Mouse (Mus musculus) heart, postnatal 0 days (tissue): Measurements from ENCODE around the gene Srm. TPM values are rescaled to one million over a fixed set of nuclear protein-coding genes. Genes with fewer than 3 reads are reported as not detected.
A peak's percentile ranks its signal among the peaks of the same experiment; 100 is the strongest.

Experiments used
- ATAC-seq: fragments of 200-750 bp; cut with Nextera tagmentation; 2 replicates; pipeline ENCODE4 v1.8.0; 2017; ENCODE audit warnings: low read depth, moderate number of reproducible peaks, moderate library complexity; ENCODE audit not compliant: insufficient read depth
- DNase-seq: peaks from one replicate; pipeline ENCODE4 v3.0.0-alpha.2; 2016; ENCODE audit warnings: low spot score
- H3K27ac ChIP-seq: fragments of 300-500 bp; sonication (generic); 2 replicates; pipeline ENCODE4 v1.5.1; 2014; ENCODE audit warnings: low read depth, mild to moderate bottlenecking
- H3K27me3 ChIP-seq: fragments of 300-500 bp; sonication (generic); 2 replicates; pipeline ENCODE4 v1.6.1; 2014; ENCODE audit warnings: low read length, mixed read lengths; ENCODE audit not compliant: control insufficient read depth, insufficient read depth
- H3K36me3 ChIP-seq: fragments of 300-500 bp; sonication (generic); replicated peaks from 2 replicates; pipeline ENCODE4 v1.6.1; 2014; ENCODE audit warnings: low read length, mixed read lengths; ENCODE audit not compliant: control insufficient read depth, insufficient read depth
- H3K4me1 ChIP-seq: fragments of 300-500 bp; sonication (generic); 2 replicates; pipeline ENCODE4 v1.6.1; 2014; ENCODE audit warnings: antibody characterized with exemption; ENCODE audit not compliant: control insufficient read depth, insufficient read depth
- H3K4me2 ChIP-seq: fragments of 300-500 bp; sonication (generic); 2 replicates; pipeline ENCODE4 v1.6.1; 2014; ENCODE audit warnings: low read depth, mild to moderate bottlenecking, low read length, moderate library complexity
- H3K4me3 ChIP-seq: fragments of 300-500 bp; sonication (generic); 2 replicates; pipeline ENCODE4 v1.5.1; 2014; ENCODE audit warnings: low read depth, low read length
- H3K9ac ChIP-seq: fragments of 300-500 bp; sonication (generic); replicated peaks from 2 replicates; pipeline ENCODE4 v1.6.1; 2014; ENCODE audit warnings: low read depth, low read length, mixed read lengths
- H3K9me3 ChIP-seq: fragments of 300-500 bp; sonication (generic); replicated peaks from 2 replicates; pipeline ENCODE4 v1.6.1; 2016; ENCODE audit warnings: low read length; ENCODE audit not compliant: control insufficient read depth
- CTCF ChIP-seq: IDR thresholded peaks from 2 replicates; pipeline ENCODE4 v1.5.1; 2016; ENCODE audit warnings: antibody characterized with exemption, control low read depth, low read depth
- EP300 ChIP-seq: IDR thresholded peaks from 2 replicates; pipeline ENCODE4 v1.6.1; 2016; ENCODE audit warnings: antibody characterized with exemption, low read depth
- WGBS: fragments of 180-500 bp; shearing (Covaris S2); extraction: QIAGEN DNeasy Blood & Tissue Kit; methylation state at CpG from one replicate; pipeline ENCODE4 v1.1.7; 2014; 5-methylcytosine and 5-hydroxymethylcytosine counted together
- polyA plus RNA-seq: library from polyadenylated mRNA; unstranded; fragments of >200 nt; fragmentation: Nextera tagmentation; extraction: Ambion mirVana; gene quantifications from 2 replicates; pipeline ENCODE4 v1.2.1, GENCODE M21; 2015
- total RNA-seq: library from RNA; depleted of rRNA; stranded (reverse); fragments of >200 nt; gene quantifications from 2 replicates; pipeline ENCODE4 v1.2.3, GENCODE M21; 2014; ENCODE audit warnings: low replicate concordance

Gene Srm
- total and polyA plus RNA-seq, 2 experiments from 2014 or later = 15.0 to 51.4 TPM

DNA sequence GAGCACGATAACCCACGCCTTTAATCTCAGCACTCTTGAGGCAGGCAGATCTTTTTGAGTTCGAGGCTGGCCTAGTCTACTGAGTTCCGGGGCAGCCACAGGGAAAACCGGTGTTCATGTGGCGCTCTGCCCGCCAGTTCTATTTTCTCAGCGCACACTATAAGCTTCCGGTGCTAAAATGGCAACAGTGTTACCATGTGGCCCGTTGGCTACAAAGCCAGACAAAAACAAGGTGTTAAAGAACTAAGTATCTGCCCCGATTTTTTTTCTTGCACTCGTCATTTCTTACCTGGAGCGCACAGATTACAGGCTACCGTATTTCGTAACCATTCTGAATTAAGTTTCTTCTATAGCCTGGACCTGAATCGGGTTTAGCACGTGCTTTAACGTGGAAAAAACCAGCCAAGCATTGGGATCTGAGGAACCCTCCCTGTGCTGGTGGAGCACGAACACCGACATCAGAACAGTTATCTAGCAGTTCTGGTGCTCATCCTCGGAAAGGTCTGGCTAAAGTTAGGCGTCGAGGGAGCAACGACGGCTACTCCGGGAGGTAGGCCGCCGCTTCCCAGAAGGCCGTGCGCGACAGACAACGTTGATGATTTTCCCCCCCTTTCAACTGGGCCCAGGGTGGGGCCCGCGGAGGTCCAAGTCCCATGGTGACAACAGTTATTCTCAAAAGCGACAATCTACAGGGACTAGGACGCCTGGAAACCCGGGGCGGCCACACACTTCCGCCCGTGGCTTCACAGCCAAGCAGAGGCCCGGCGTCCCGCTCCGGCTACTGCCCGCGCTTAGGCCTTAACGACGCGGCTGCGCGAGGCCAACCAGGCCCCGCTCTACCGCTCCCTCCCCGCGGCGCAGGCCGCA, 34.7 kb downstream of the Srm start:
- Histone ChIP-seq H3K9ac (peak overlapping the region; percentile 97), H3K27me3 (no peaks in the 10 kb centered on the region), H3K4me2 (peak overlapping the region; percentile 74), H3K27ac (peak overlapping the region; percentile 99), H3K36me3 (peaks cover 42% of the 10 kb centered on the region), H3K9me3 (no peaks in the 10 kb centered on the region), H3K4me3 (peak overlapping the region; percentile 91), H3K4me1 (peaks cover 14% of the 10 kb centered on the region; the same call in 1 of the 2 replicates)
- peak; percentile 57 for ATAC-seq
- under 1% methylated on average over 57 of the region's 57 CpGs for WGBS
- peak; percentile 64 for DNase-seq
- TF ChIP-seq CTCF = no peak
- TF ChIP-seq EP300 = no peak

DNA sequence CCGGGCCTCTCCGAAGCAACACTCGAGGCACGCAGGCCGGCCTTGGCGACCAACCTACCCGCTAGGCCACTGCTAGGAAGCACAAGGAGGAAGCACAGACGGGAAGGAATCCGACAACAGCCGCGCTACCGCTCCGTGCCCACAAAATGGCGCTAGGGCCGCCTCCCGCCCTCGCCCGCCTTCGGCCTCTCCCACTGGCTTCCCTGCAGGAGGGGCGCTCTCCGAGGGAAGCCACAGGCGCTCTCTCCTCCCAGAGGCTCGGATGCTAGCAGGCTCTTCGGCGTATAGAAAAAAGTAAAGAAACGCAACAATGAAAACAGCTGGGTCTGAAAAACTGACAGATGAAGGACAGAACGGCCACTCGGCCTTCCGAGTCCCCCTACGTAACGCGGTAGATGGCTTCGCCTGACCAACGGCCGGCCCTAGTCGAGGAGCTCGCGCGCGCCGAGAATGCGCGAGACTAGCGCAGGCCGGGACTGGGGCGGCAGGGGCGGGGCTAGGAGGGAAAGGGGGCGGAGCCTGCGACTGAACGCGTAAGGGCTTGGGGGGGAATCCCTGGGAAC, 35.4 kb downstream of the Srm start, which contains the start of gene Tardbp:
Gene Tardbp, minus strand, starts transcription at position 397 of the 563 bp plus-strand sequence.
- Histone ChIP-seq H3K4me3 (peak within 1 kb of the TSS; percentile 91), H3K4me2 (peak within 1 kb of the TSS; percentile 74), H3K4me1 (peaks cover 14% of the 10 kb centered on the region; the same call in 1 of the 2 replicates), H3K27me3 (no peaks in the 10 kb centered on the region), H3K9me3 (no peaks in the 10 kb centered on the region), H3K36me3 (peaks cover 35% of the 10 kb centered on the region), H3K27ac (peak within 1 kb of the TSS; percentile 99), H3K9ac (peak within 1 kb of the TSS; percentile 97)
- under 1% methylated on average over 51 of the region's 51 CpGs for WGBS
- ATAC-seq = peak; percentile 96
- TF ChIP-seq EP300 (peak; percentile 73; the same call in 1 of the 2 replicates), CTCF (peak; percentile 10; the same call in 1 of the 2 replicates)
- peak; percentile 93 for DNase-seq

GRCm38 (mm10) chr4:148627246-148627645, 35.9 kb downstream of the Srm start:
- 60% methylated on average over 3 of the region's 3 CpGs for WGBS
- DNase-seq = no peak
- H3K9ac ChIP-seq = peak overlapping the region; percentile 97
- H3K9me3 ChIP-seq = no peaks in the 10 kb centered on the region
- peak overlapping the region; percentile 91 for H3K4me3 ChIP-seq
- H3K27me3 ChIP-seq = no peaks in the 10 kb centered on the region
- peak; percentile 3; the same call in 1 of the 2 replicates for ATAC-seq
- H3K36me3 ChIP-seq = peaks cover 30% of the 10 kb centered on the region
- TF ChIP-seq EP300 (no peak), CTCF (no peak)
- peaks cover 14% of the 10 kb centered on the region; the same call in 1 of the 2 replicates for H3K4me1 ChIP-seq
- H3K4me2 ChIP-seq = peak overlapping the region; percentile 74
- peak overlapping the region; percentile 99 for H3K27ac ChIP-seq

GRCm38 (mm10) chr4:148632013-148632692, 40.9 kb downstream of the Srm start:
- no peak for DNase-seq
- TF ChIP-seq EP300 (no peak), CTCF (no peak)
- H3K4me1 ChIP-seq = no peaks in the 10 kb centered on the region
- H3K36me3 ChIP-seq = no peaks in the 10 kb centered on the region
- H3K27me3 ChIP-seq = no peaks in the 10 kb centered on the region
- WGBS = 59% methylated on average over 3 of the region's 3 CpGs
- H3K9me3 ChIP-seq = no peaks in the 10 kb centered on the region
- no peak overlapping the region for H3K4me3 ChIP-seq
- ATAC-seq = no peak
- no peak overlapping the region for H3K27ac ChIP-seq
- no peak overlapping the region for H3K4me2 ChIP-seq
- no peak overlapping the region for H3K9ac ChIP-seq

DNA sequence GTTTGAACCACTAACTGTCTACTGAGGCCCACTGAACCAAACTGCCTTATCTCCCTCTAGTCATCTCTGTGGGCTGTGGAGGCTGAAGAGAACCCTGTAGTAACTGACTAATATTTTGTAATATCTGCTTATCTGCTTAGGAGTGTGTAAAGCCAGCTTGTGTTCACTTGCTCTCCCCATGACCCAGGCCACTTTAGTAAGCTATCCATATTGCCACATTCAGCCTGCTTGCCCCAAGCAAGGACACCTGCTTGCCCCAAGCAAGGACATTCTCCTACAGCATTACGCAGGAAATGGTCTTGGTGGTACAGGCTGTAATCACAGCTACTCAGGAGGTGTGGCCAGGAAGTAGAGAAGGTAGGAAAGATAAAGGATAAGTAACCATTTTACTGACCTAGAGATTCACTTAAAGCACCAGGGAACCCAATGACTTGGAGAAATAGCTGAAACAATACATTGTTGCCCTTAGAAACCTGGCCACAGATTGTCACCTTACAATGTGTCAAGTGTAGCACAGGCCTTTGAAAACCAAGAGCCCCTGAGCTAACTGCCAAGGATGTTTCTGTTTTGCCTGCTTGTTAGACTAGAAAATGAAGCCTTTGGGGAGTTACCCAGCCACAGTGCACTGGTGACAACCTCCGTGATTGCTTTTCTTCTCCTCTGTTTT, 42.2 kb downstream of the Srm start:
- TF ChIP-seq EP300 (no peak), CTCF (no peak)
- no peak for DNase-seq
- Histone ChIP-seq H3K4me2 (no peak overlapping the region), H3K9me3 (no peaks in the 10 kb centered on the region), H3K4me3 (no peak overlapping the region), H3K9ac (no peak overlapping the region), H3K27ac (no peak overlapping the region), H3K4me1 (no peaks in the 10 kb centered on the region), H3K36me3 (no peaks in the 10 kb centered on the region), H3K27me3 (no peaks in the 10 kb centered on the region)
- no peak for ATAC-seq
- 64% methylated on average over 2 of the region's 2 CpGs for WGBS
